25 mouse cellular contexts compared by ENCODE assay signal in genomic region chr9:62202331-62202730, GRCm38 (mm10).
DNase-seq lines count a peak whose midpoint lies in the region; TF ChIP-seq lines count a peak whose summit lies in the region.
"Had no signal": no experiment of that assay in that cellular context is flagged by ENCODE, and none has a peak within 500 bp of the region (broad histone marks: within the 10 kb centered on the region; RNA-seq: fewer than 3 reads in every experiment).

No protein-coding gene starts in this region.

- H3K9ac ChIP-seq in ES-Bruce4 (ENCODE audit: low read depth, poor library complexity, severe bottlenecking), result no peak overlapping the region
- H3K9ac ChIP-seq: embryonic facial prominence, embryonic 13.5 days; forebrain, embryonic 12.5 days; forebrain, embryonic 15.5 days; heart, embryonic 13.5 days; hindbrain, embryonic 14.5 days had no signal

- TF ChIP-seq POLR2A in ES-Bruce4 (IDR thresholded peaks at IDR 0.05; ENCODE audit: insufficient read depth, low read length), result no peak

- TF ChIP-seq EP300 in ES-Bruce4 (IDR thresholded peaks at IDR 0.05; ENCODE audit: insufficient read depth, low read depth, low read length), result no peak

- no peak overlapping the region for H3K4me3 ChIP-seq in ES-Bruce4 (ENCODE audit: low read depth, low read length)
- no peak overlapping the region for H3K4me3 ChIP-seq in layer of hippocampus, adult 2 months
- H3K4me3 ChIP-seq: embryonic facial prominence, embryonic 10.5 days; embryonic facial prominence, embryonic 13.5 days; erythroblast, embryonic 14.5 days; forebrain, embryonic 12.5 days; forebrain, embryonic 15.5 days; heart, embryonic 13.5 days had no signal

- peak overlapping the region; percentile 68; the same call in 1 of the 2 replicates for H3K27ac ChIP-seq in ES-Bruce4 (ENCODE audit: insufficient read depth, low read length)
- no peak overlapping the region for H3K27ac ChIP-seq in layer of hippocampus, adult 2 months
- H3K27ac ChIP-seq: embryonic facial prominence, embryonic 10.5 days; embryonic facial prominence, embryonic 13.5 days; forebrain, embryonic 12.5 days; forebrain, embryonic 15.5 days; heart, embryonic 13.5 days; hindbrain, embryonic 14.5 days; hindbrain, postnatal 0 days had no signal

- DNase-seq in ES-CJ7 (ENCODE audit: low read depth, low spot score) (peak; percentile 94), WW6 (ENCODE audit: low read depth, low spot score) (peak; percentile 39)
- no peak for DNase-seq in layer of hippocampus, adult 2 months (ENCODE audit: low spot score in 2 of 2)
- no peak for DNase-seq in kidney, postnatal 36 days
- DNase-seq in lung, postnatal 4 days, result no peak
- DNase-seq: adrenal gland, adult 2 months; adrenal gland, postnatal 14 days; cerebellum, adult 11-12 months; cerebellum, adult 8-10 months; cerebellum, postnatal 10 days; cerebellum, postnatal 36 days; embryo, embryonic 11 days; gastrocnemius, postnatal 10 days; heart, adult 11 months; heart, postnatal 14 days; heart, postnatal 4 days had no signal

- H3K9me3 ChIP-seq in ES-Bruce4 (replicated peaks; ENCODE audit: control insufficient read depth, insufficient read depth, low read length, poor library complexity, severe bottlenecking), result peaks cover 5% of the 10 kb centered on the region
- H3K9me3 ChIP-seq: embryonic facial prominence, embryonic 10.5 days; embryonic facial prominence, embryonic 13.5 days; forebrain, embryonic 12.5 days; forebrain, embryonic 15.5 days had no signal

- no peaks in the 10 kb centered on the region for H3K36me3 ChIP-seq in ES-Bruce4 (ENCODE audit: control insufficient read depth, insufficient read depth, low read length, poor library complexity, severe bottlenecking)
- H3K36me3 ChIP-seq: embryonic facial prominence, embryonic 10.5 days; embryonic facial prominence, embryonic 13.5 days; forebrain, embryonic 12.5 days; forebrain, embryonic 15.5 days; heart, embryonic 13.5 days had no signal

- no peaks in the 10 kb centered on the region for H3K27me3 ChIP-seq in ES-Bruce4 (ENCODE audit: control insufficient read depth, insufficient read depth, low read length, poor library complexity, severe bottlenecking)
- H3K27me3 ChIP-seq: embryonic facial prominence, embryonic 13.5 days; forebrain, embryonic 15.5 days had no signal

- H3K4me1 ChIP-seq in ES-Bruce4 (ENCODE audit: control insufficient read depth, insufficient read depth, low read length), result no peaks in the 10 kb centered on the region
- H3K4me1 ChIP-seq: forebrain, embryonic 15.5 days had no signal

- no peak for TF ChIP-seq CTCF in ES-Bruce4 (IDR thresholded peaks at IDR 0.05; ENCODE audit: low read depth, low read length)
- TF ChIP-seq CTCF in layer of hippocampus, adult 2 months (conservative IDR thresholded peaks at IDR 0.05), result no peak

Comparison
In these comparisons a context has a peak if more than half of its experiments do, and no peak if none do; other contexts are left out.
1. DNase-seq: peak in ES-CJ7 (single experiment) and WW6 (single experiment); none in layer of hippocampus, adult 2 months (0 of 2), kidney, postnatal 36 days (0 of 2) and lung, postnatal 4 days (0 of 2).